Mouse (Mus musculus): ENCODE measurements at regions not wholly inside any gene's neighbourhood (a gene's known extent, or its start where the extent isn't known, plus 50 kb on each side); places are given as distances from the start of the nearest gene placed in this dataset.

DNA sequence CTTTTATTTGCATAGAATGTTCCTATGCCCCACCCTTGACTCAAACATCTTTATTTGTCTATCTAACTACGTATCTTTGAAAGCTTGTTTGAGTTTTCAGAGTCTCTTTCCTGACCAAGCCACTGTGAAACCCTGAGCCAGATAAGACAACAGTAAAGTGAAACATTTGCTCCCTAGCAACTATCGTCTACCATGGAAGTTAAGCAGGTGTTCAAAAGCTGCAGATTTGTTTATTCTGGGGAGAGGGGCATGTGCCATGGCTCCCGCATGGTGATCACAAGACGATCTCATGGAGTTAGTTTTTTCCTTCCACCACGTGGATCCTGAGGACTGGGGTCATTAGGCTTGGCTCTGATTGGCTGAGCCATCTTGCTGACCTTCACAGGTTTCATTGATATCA lies 55.5 kb downstream of the Gm9972 start:
- Histone ChIP-seq H3K4me2 (ENCODE audit: low read length) (no peak overlapping the region), H3K27me3 (replicated peaks; ENCODE audit: control insufficient read depth, insufficient read depth, low read length) (no peaks in the 10 kb centered on the region), H3K9ac (ENCODE audit: low read length) (no peak overlapping the region), H3K9me3 (ENCODE audit: control insufficient read depth, low read length) (no peaks in the 10 kb centered on the region), H3K4me1 (replicated peaks; ENCODE audit: control insufficient read depth, insufficient read depth, low read length) (no peaks in the 10 kb centered on the region), H3K27ac (ENCODE audit: low read depth) (no peak overlapping the region), H3K36me3 (ENCODE audit: control insufficient read depth, insufficient read depth, low read length) (no peaks in the 10 kb centered on the region), H3K4me3 (ENCODE audit: low read depth, low read length) (no peak overlapping the region)
- DNase-seq (ENCODE audit: low spot score) (no peak), ATAC-seq (replicated peaks; ENCODE audit: low FRiP score, low TSS enrichment, low read depth) (peak; percentile 79; the same call in 1 of the 2 replicates)
- 45% methylated on average over 5 of the region's 5 CpGs for WGBS

DNA sequence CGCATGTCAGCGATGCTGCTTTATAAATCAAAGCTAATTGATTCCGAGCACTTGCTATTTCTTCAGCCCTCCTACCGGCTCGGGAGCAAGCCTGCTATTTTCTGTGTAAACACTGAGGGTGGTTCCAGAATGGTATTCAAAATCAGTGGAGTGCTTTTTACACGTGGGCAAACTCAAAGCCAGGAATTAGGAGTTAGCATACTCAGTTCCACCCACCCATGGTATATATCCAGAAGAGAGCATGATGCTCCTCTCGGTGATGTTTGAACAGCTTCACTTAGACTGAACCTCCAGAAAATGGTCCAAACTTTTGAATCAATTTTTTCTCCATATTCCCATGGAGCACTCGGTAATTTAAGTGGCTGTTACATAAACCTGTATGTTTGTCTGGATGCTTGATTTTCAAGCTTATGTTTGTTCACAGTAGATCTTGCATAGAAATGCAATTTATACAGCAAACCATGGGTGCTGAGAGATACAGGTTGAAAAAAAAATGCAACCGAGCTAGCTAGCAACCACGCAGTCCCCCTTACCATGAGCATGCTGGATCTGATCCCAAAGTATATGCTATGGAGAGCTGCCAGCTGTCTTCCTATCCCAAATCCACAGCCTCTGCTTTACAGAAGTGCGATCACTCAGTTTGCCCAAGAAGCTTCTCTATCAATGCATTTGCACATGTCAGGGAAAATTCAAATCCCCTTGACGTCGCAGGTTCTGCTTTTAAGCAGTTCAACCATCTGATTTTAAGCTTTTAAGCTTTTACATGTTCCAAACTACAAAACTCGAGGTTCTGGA lies 56.8 kb downstream of the Gm9972 start:
- Histone ChIP-seq H3K36me3 (ENCODE audit: control insufficient read depth, insufficient read depth, low read length) (no peaks in the 10 kb centered on the region), H3K4me3 (ENCODE audit: low read depth, low read length) (no peak overlapping the region), H3K27ac (ENCODE audit: low read depth) (no peak overlapping the region), H3K27me3 (replicated peaks; ENCODE audit: control insufficient read depth, insufficient read depth, low read length) (no peaks in the 10 kb centered on the region), H3K9me3 (ENCODE audit: control insufficient read depth, low read length) (no peaks in the 10 kb centered on the region), H3K9ac (ENCODE audit: low read length) (no peak overlapping the region), H3K4me1 (replicated peaks; ENCODE audit: control insufficient read depth, insufficient read depth, low read length) (no peaks in the 10 kb centered on the region), H3K4me2 (ENCODE audit: low read length) (no peak overlapping the region)
- 74% methylated on average over 14 of the region's 14 CpGs for WGBS
- ATAC-seq (replicated peaks; ENCODE audit: low FRiP score, low TSS enrichment, low read depth), result no peak
- no peak for DNase-seq (ENCODE audit: low spot score)

DNA sequence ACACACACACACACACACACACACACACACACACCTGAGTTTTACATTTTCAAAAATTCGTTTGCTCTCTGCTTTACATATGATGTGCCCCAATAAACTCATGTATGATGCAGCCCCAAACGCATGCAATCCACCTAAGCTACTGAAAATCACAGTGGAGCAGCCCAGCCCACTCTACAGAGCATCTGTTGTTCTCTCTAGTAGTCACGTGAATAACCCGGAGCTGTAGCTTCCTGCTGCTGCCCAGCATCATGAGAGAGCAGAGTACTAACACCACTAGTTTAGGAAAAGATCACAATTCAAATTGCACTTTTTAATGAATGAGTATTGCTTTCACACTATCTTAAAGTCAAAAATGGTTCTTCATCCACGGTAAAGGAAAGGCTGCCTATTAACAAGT lies 56.7 kb upstream of the Atp10b start:
- Histone ChIP-seq H3K9ac (ENCODE audit: low read length) (no peak overlapping the region), H3K27me3 (replicated peaks; ENCODE audit: control insufficient read depth, insufficient read depth, low read length) (no peaks in the 10 kb centered on the region), H3K36me3 (ENCODE audit: control insufficient read depth, insufficient read depth, low read length) (no peaks in the 10 kb centered on the region), H3K4me1 (replicated peaks; ENCODE audit: control insufficient read depth, insufficient read depth, low read length) (no peaks in the 10 kb centered on the region), H3K27ac (ENCODE audit: low read depth) (no peak overlapping the region), H3K4me3 (ENCODE audit: low read depth, low read length) (no peak overlapping the region), H3K9me3 (ENCODE audit: control insufficient read depth, low read length) (no peaks in the 10 kb centered on the region), H3K4me2 (ENCODE audit: low read length) (no peak overlapping the region)
- ATAC-seq (replicated peaks; ENCODE audit: low FRiP score, low TSS enrichment, low read depth) (no peak), DNase-seq (ENCODE audit: low spot score) (no peak)
- WGBS, result 88% methylated on average over 5 of the region's 5 CpGs

DNA sequence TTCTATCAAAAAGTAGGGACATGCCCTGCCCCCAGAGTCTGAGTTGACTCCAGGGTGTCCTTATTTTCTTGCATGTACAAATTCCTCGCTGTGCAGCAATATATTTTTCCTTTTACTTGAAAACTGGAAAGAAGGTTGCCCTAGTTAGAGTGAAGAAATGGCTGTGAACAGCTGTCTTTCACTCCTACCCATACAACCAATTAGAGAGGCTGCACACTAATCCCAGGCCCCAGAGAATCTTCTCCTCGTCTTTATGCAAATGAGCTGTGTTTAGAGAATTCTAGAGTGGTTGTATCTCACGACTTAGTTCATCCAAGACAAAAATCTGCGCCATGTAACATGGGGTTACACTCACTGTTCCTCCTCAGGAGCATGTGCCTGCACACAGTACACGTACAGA lies 53.7 kb upstream of the Atp10b start:
- Histone ChIP-seq H3K9ac (ENCODE audit: low read length) (no peak overlapping the region), H3K27ac (ENCODE audit: low read depth) (no peak overlapping the region), H3K27me3 (replicated peaks; ENCODE audit: control insufficient read depth, insufficient read depth, low read length) (no peaks in the 10 kb centered on the region), H3K4me1 (replicated peaks; ENCODE audit: control insufficient read depth, insufficient read depth, low read length) (no peaks in the 10 kb centered on the region), H3K9me3 (ENCODE audit: control insufficient read depth, low read length) (no peaks in the 10 kb centered on the region), H3K4me2 (ENCODE audit: low read length) (no peak overlapping the region), H3K36me3 (ENCODE audit: control insufficient read depth, insufficient read depth, low read length) (no peaks in the 10 kb centered on the region), H3K4me3 (ENCODE audit: low read depth, low read length) (no peak overlapping the region)
- ATAC-seq (replicated peaks; ENCODE audit: low FRiP score, low TSS enrichment, low read depth) (no peak), DNase-seq (ENCODE audit: low spot score) (no peak)
- WGBS, result 75% methylated on average over 5 of the region's 5 CpGs

DNA sequence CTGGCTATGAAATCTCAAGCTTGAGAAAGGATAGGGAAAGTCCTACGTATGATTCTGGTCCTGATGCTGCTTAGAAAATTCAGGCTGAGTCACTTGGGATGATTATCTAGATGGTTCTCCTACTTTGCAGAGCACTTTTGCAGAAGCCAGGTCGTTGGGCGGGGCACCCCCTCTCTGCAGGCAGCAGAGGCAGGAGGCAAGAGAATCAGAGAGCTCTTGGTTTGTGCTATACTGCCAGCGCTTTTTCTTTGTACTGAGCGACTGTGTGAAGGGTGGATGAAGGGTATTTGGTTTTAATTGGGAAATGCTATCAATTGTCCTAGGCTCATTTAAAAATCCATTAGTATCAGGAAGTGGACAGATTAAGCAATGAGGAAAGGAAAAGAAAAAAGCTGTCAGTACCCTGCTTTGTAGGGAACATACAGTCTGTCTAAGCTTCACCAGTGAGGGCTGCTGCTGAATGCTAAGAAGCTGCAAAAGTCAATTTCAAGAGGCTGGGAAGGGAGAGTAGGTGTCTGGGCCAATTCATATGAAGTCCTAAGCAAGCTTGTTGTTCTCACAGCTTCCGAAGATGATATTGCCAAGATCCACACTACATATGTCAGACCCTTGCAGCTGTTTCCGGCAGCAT lies 50.8 kb upstream of the Atp10b start:
- Histone ChIP-seq H3K27me3 (replicated peaks; ENCODE audit: control insufficient read depth, insufficient read depth, low read length) (no peaks in the 10 kb centered on the region), H3K9me3 (ENCODE audit: control insufficient read depth, low read length) (no peaks in the 10 kb centered on the region), H3K36me3 (ENCODE audit: control insufficient read depth, insufficient read depth, low read length) (no peaks in the 10 kb centered on the region), H3K9ac (ENCODE audit: low read length) (no peak overlapping the region), H3K27ac (ENCODE audit: low read depth) (no peak overlapping the region), H3K4me2 (ENCODE audit: low read length) (no peak overlapping the region), H3K4me3 (ENCODE audit: low read depth, low read length) (no peak overlapping the region), H3K4me1 (replicated peaks; ENCODE audit: control insufficient read depth, insufficient read depth, low read length) (no peaks in the 10 kb centered on the region)
- DNase-seq (ENCODE audit: low spot score), result no peak
- WGBS, result 71% methylated on average over 7 of the region's 7 CpGs
- ATAC-seq (replicated peaks; ENCODE audit: low FRiP score, low TSS enrichment, low read depth), result no peak

Data from intestine, embryonic 14.5 days (tissue).